Mouse (Mus musculus) forebrain, postnatal 0 days (tissue): ENCODE data around the gene Lrmp. TPM values are rescaled to one million over a fixed set of nuclear protein-coding genes. Genes with fewer than 3 reads are reported as not detected.

Experiments
- ATAC-seq: fragments of 200-750 bp; cut with Nextera tagmentation; 2 replicates; pipeline ENCODE4 v1.8.0; 2017; ENCODE audit warnings: mild to moderate bottlenecking, moderate library complexity
- DNase-seq: peaks from one replicate; pipeline ENCODE4 v3.0.0-alpha.2; 2015
- H3K27ac ChIP-seq: fragments of 300-500 bp; sonication (generic); 2 replicates; pipeline ENCODE4 v1.5.1; 2014; ENCODE audit warnings: low read depth, mild to moderate bottlenecking, antibody characterized with exemption, low read length, moderate library complexity, mixed read lengths
- H3K27me3 ChIP-seq: fragments of 300-500 bp; sonication (generic); 2 replicates; pipeline ENCODE4 v1.6.1; 2014; ENCODE audit warnings: mild to moderate bottlenecking, low read length, mixed read lengths; ENCODE audit not compliant: insufficient read depth
- H3K36me3 ChIP-seq: fragments of 300-500 bp; sonication (generic); 2 replicates; pipeline ENCODE4 v1.6.1; 2014; ENCODE audit warnings: mild to moderate bottlenecking, moderate library complexity; ENCODE audit not compliant: insufficient read depth
- H3K4me1 ChIP-seq: fragments of 300-500 bp; sonication (generic); 2 replicates; pipeline ENCODE4 v1.6.1; 2014; ENCODE audit warnings: antibody characterized with exemption; ENCODE audit not compliant: insufficient read depth
- H3K4me2 ChIP-seq: fragments of 300-500 bp; sonication (generic); 2 replicates; pipeline ENCODE4 v1.6.1; 2014; ENCODE audit warnings: low read depth, mild to moderate bottlenecking, moderate library complexity
- H3K4me3 ChIP-seq: fragments of 300-500 bp; sonication (generic); 2 replicates; pipeline ENCODE4 v1.5.1; 2014; ENCODE audit warnings: low read depth, low read length, mixed read lengths
- H3K9ac ChIP-seq: fragments of 300-500 bp; sonication (generic); 2 replicates; pipeline ENCODE4 v1.6.1; 2014; ENCODE audit warnings: mild to moderate bottlenecking
- H3K9me3 ChIP-seq: fragments of 300-500 bp; sonication (generic); 2 replicates; pipeline ENCODE4 v1.6.1; 2016; ENCODE audit warnings: low read length
- CTCF ChIP-seq: sonication (generic); IDR thresholded peaks from 2 replicates; pipeline ENCODE4 v1.5.1; 2016; ENCODE audit warnings: antibody characterized with exemption, control low read depth, low read depth
- WGBS: fragments of 180-500 bp; shearing (Covaris S2); extraction: QIAGEN DNeasy Blood & Tissue Kit; methylation state at CpG from one replicate; pipeline ENCODE4 v1.1.7; 2014; 5-methylcytosine and 5-hydroxymethylcytosine counted together
- polyA plus RNA-seq: library from polyadenylated mRNA; unstranded; fragments of >200 nt; fragmentation: Nextera tagmentation; extraction: Ambion mirVana; gene quantifications from 2 replicates; pipeline ENCODE4 v1.2.1, GENCODE M21; 2015
- total RNA-seq: library from RNA; depleted of rRNA; stranded (reverse); fragments of >200 nt; gene quantifications from 2 replicates; pipeline ENCODE4 v1.2.3, GENCODE M21; 2014

The Lrmp gene
- total and polyA plus RNA-seq, 2 experiments from 2014 or later = 0.80 to 1.3 TPM

GRCm38 (mm10) chr6:145149054-145149453 is 33.6 kb downstream of the Lrmp start:
- H3K36me3 ChIP-seq = no peaks in the 10 kb centered on the region
- ATAC-seq (peak; percentile 18), DNase-seq (no peak)
- no peak overlapping the region for H3K9ac ChIP-seq
- H3K27me3 ChIP-seq = no peaks in the 10 kb centered on the region
- H3K9me3 ChIP-seq = no peaks in the 10 kb centered on the region
- no peak overlapping the region for H3K4me2 ChIP-seq
- H3K4me3 ChIP-seq = no peak overlapping the region
- H3K4me1 ChIP-seq = no peaks in the 10 kb centered on the region
- 53% methylated on average over 9 of the region's 9 CpGs for WGBS
- no peak overlapping the region for H3K27ac ChIP-seq
- no peak for TF ChIP-seq CTCF

- no peaks in the 10 kb centered on the region for H3K9me3 ChIP-seq
- WGBS = 83% methylated on average over 4 of the region's 4 CpGs
- ATAC-seq (no peak), DNase-seq (no peak)
- H3K4me2 ChIP-seq = no peak overlapping the region
- TF ChIP-seq CTCF = no peak
- H3K9ac ChIP-seq = no peak overlapping the region
- no peaks in the 10 kb centered on the region for H3K36me3 ChIP-seq
- no peaks in the 10 kb centered on the region for H3K4me1 ChIP-seq
- H3K27ac ChIP-seq = no peak overlapping the region
- no peak overlapping the region for H3K4me3 ChIP-seq
- no peaks in the 10 kb centered on the region for H3K27me3 ChIP-seq
These were observed 43.2 kb downstream of the Lrmp start for GRCm38 (mm10) chr6:145158619-145159018.

DNA sequence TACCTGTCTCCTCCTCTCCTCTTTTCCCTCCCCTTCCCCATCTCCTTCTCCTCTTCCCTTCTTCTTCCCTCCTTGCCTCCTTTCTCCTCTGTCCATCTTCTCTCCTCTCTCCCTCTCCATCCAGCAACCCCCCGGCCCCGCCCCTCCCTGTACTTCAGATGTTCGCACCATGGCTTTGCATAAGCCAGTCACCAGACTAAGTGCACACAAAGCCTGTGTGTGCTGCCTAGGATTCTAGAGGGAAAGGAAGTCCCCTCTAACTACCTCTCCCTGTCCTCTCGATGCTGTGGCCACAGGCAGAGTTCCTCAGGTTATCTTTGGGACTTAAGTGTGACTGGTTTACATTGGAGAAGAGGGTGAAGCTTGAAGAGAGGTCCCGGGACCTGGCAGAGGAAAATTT is 45.1 kb downstream of the Lrmp start:
- no peaks in the 10 kb centered on the region for H3K27me3 ChIP-seq
- no peak overlapping the region for H3K27ac ChIP-seq
- no peaks in the 10 kb centered on the region for H3K36me3 ChIP-seq
- H3K9ac ChIP-seq = no peak overlapping the region
- H3K9me3 ChIP-seq = no peaks in the 10 kb centered on the region
- no peak for TF ChIP-seq CTCF
- ATAC-seq (no peak), DNase-seq (no peak)
- 56% methylated on average over 5 of the region's 5 CpGs for WGBS
- no peaks in the 10 kb centered on the region for H3K4me1 ChIP-seq
- H3K4me2 ChIP-seq = no peak overlapping the region
- H3K4me3 ChIP-seq = no peak overlapping the region

GRCm38 (mm10) chr6:145171892-145172606 is 56.6 kb downstream of the Lrmp start:
- TF ChIP-seq CTCF = no peak

GRCm38 (mm10) chr6:145173781-145174191 is 58.3 kb downstream of the Lrmp start:
- H3K36me3 ChIP-seq = no peaks in the 10 kb centered on the region
- 3% methylated on average over 11 of the region's 11 CpGs for WGBS
- no peaks in the 10 kb centered on the region for H3K9me3 ChIP-seq
- no peak overlapping the region for H3K4me2 ChIP-seq
- H3K27ac ChIP-seq = no peak overlapping the region
- H3K9ac ChIP-seq = no peak overlapping the region
- TF ChIP-seq CTCF = no peak
- DNase-seq (peak; percentile 39), ATAC-seq (peak; percentile 55; the same call in 1 of the 2 replicates)
- H3K4me3 ChIP-seq = no peak overlapping the region
- peaks cover 8% of the 10 kb centered on the region; the same call in 1 of the 2 replicates for H3K27me3 ChIP-seq
- no peaks in the 10 kb centered on the region for H3K4me1 ChIP-seq

More at GRCm38 (mm10) chr6:145171892-145172606, 56.6 kb downstream of the Lrmp start:
- Histone ChIP-seq H3K4me1 (no peaks in the 10 kb centered on the region), H3K36me3 (no peaks in the 10 kb centered on the region), H3K9ac (no peak overlapping the region), H3K4me2 (no peak overlapping the region), H3K27me3 (peaks cover 8% of the 10 kb centered on the region; the same call in 1 of the 2 replicates), H3K4me3 (no peak overlapping the region), H3K27ac (no peak overlapping the region), H3K9me3 (no peaks in the 10 kb centered on the region)
- ATAC-seq (no peak), DNase-seq (no peak)
- WGBS = 74% methylated on average over 14 of the region's 14 CpGs

- TF ChIP-seq CTCF = no peak
- Histone ChIP-seq H3K27ac (no peak overlapping the region), H3K27me3 (peaks cover 8% of the 10 kb centered on the region; the same call in 1 of the 2 replicates), H3K4me2 (no peak overlapping the region), H3K4me3 (no peak overlapping the region), H3K4me1 (no peaks in the 10 kb centered on the region), H3K36me3 (no peaks in the 10 kb centered on the region), H3K9me3 (no peaks in the 10 kb centered on the region), H3K9ac (no peak overlapping the region)
- no peak for ATAC-seq
- no peak for DNase-seq
- 41% methylated on average over 9 of the region's 9 CpGs for whole genome bisulfite sequencing
These were observed 60.1 kb downstream of the Lrmp start for GRCm38 (mm10) chr6:145175571-145175981.

DNA sequence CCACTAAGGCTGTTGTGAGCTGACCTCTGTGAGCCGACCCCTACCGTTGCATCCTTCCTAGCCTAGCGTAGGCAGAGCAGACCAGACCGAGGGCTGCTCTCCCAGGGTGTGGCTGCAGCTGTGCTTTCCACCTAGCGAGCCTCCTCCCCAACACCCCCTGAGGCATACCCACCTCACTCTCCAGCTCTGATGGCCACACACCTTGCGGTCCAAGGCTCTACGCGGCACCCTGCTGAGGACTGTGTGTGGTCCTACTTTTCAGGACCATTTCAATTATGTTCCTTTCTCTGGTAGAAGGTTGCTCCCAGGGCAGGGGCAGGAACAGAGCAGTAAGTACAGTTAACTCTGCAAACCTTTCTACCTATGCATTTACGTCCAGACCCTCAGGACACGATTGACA is 61.0 kb downstream of the Lrmp start:
- no peak for ATAC-seq
- no peaks in the 10 kb centered on the region for H3K9me3 ChIP-seq
- peaks cover 8% of the 10 kb centered on the region; the same call in 1 of the 2 replicates for H3K27me3 ChIP-seq
- DNase-seq = no peak
- no peak overlapping the region for H3K4me3 ChIP-seq
- WGBS = 48% methylated on average over 10 of the region's 10 CpGs
- no peak overlapping the region for H3K27ac ChIP-seq
- no peak for TF ChIP-seq CTCF
- H3K4me2 ChIP-seq = no peak overlapping the region
- H3K4me1 ChIP-seq = no peaks in the 10 kb centered on the region
- H3K36me3 ChIP-seq = no peaks in the 10 kb centered on the region
- no peak overlapping the region for H3K9ac ChIP-seq
